Mouse (Mus musculus): ENCODE results near the gene Mafk.

Gene Mafk

GRCm38 (mm10) chr5:139796900-139797299, 5.6 kb downstream of the Mafk start:
- no peak for DNase-seq (ENCODE audit: low read depth, low spot score)

- peak; percentile 88 for DNase-seq (ENCODE audit: low read depth, low spot score)
These were observed 6.3 kb downstream of the Mafk start for GRCm38 (mm10) chr5:139797473-139798167.

GRCm38 (mm10) chr5:139798168-139798900, 7.0 kb downstream of the Mafk start:
- no peak for DNase-seq (ENCODE audit: low read depth, low spot score)

GRCm38 (mm10) chr5:139799041-139799440, 7.7 kb downstream of the Mafk start:
- no peak for DNase-seq (ENCODE audit: low read depth, low spot score)

GRCm38 (mm10) chr5:139799801-139800590, 8.7 kb downstream of the Mafk start:
- no peak for DNase-seq (ENCODE audit: low read depth, low spot score)

- DNase-seq (ENCODE audit: low read depth, low spot score), result no peak
These were observed 9.9 kb downstream of the Mafk start for GRCm38 (mm10) chr5:139801231-139801630.

- DNase-seq (ENCODE audit: low read depth, low spot score), result no peak
These were observed 10.6 kb downstream of the Mafk start for GRCm38 (mm10) chr5:139801880-139802279.

- no peak for DNase-seq (ENCODE audit: low read depth, low spot score)
These were observed 11.9 kb downstream of the Mafk start for GRCm38 (mm10) chr5:139803165-139803564.

GRCm38 (mm10) chr5:139803601-139804102, 12.3 kb downstream of the Mafk start:
- DNase-seq (ENCODE audit: low read depth, low spot score), result no peak

- no peak for DNase-seq (ENCODE audit: low read depth, low spot score)
These were observed 12.8 kb downstream of the Mafk start for GRCm38 (mm10) chr5:139804107-139804551.

GRCm38 (mm10) chr5:139804573-139805111, 13.3 kb downstream of the Mafk start:
- DNase-seq (ENCODE audit: low read depth, low spot score), result no peak

GRCm38 (mm10) chr5:139805924-139806323, 14.6 kb downstream of the Mafk start:
- DNase-seq (ENCODE audit: low read depth, low spot score), result no peak

- DNase-seq (ENCODE audit: low read depth, low spot score), result no peak
These were observed 18.1 kb downstream of the Mafk start for GRCm38 (mm10) chr5:139809397-139809796.

- no peak for DNase-seq (ENCODE audit: low read depth, low spot score)
These were observed 20.5 kb downstream of the Mafk start for GRCm38 (mm10) chr5:139811677-139812397.

GRCm38 (mm10) chr5:139812398-139813125, 21.2 kb downstream of the Mafk start:
- no peak for DNase-seq (ENCODE audit: low read depth, low spot score)

GRCm38 (mm10) chr5:139813126-139813490, 21.8 kb downstream of the Mafk start:
- no peak for DNase-seq (ENCODE audit: low read depth, low spot score)

- no peak for DNase-seq (ENCODE audit: low read depth, low spot score)
These were observed 22.7 kb downstream of the Mafk start for GRCm38 (mm10) chr5:139813963-139814381.

GRCm38 (mm10) chr5:139815964-139816363, 24.7 kb downstream of the Mafk start:
- DNase-seq (ENCODE audit: low read depth, low spot score), result no peak

- DNase-seq (ENCODE audit: low read depth, low spot score), result no peak
These were observed 25.1 kb downstream of the Mafk start for GRCm38 (mm10) chr5:139816445-139816844.

GRCm38 (mm10) chr5:139817292-139817691, 26.0 kb downstream of the Mafk start:
- DNase-seq (ENCODE audit: low read depth, low spot score), result no peak
